Mouse (Mus musculus): Measurements from ENCODE around the gene Gimap3. TPM values are rescaled to one million over a fixed set of nuclear protein-coding genes. Genes with fewer than 3 reads are reported as not detected.
A peak's percentile ranks its signal among the peaks of the same experiment; 100 is the strongest.

Gimap3 gene
- polyA plus RNA-seq, 1 experiment from 2014 or later = not detected

- Histone ChIP-seq H3K9ac (ENCODE audit: low read length) (no peak overlapping the region), H3K27ac (replicated peaks in 1 of 2; ENCODE audit: control insufficient read depth in 1 of 2, insufficient read depth in 1 of 2, low read depth in 2 of 2, low read length in 2 of 2) (no peak overlapping the region), H3K4me2 (ENCODE audit: low read length) (no peak overlapping the region), H3K27me3 (ENCODE audit: control insufficient read depth, insufficient read depth, low read length) (no peaks in the 10 kb centered on the region), H3K4me3 (ENCODE audit: control insufficient read depth in 1 of 2, insufficient read depth in 1 of 2, low read depth in 1 of 2, low read length in 2 of 2) (no peak overlapping the region), H3K36me3 (ENCODE audit: control insufficient read depth, insufficient read depth, low read length) (no peaks in the 10 kb centered on the region), H3K4me1 (ENCODE audit: control insufficient read depth in 2 of 2, insufficient read depth in 2 of 2, low read length in 2 of 2) (no peaks in the 10 kb centered on the region), H3K9me3 (ENCODE audit: control insufficient read depth, low read length) (no peaks in the 10 kb centered on the region)
- ATAC-seq (ENCODE audit: insufficient number of reproducible peaks, insufficient read depth, low FRiP score, low read depth) = no peak
- WGBS = 80% methylated on average over 1 of the region's 1 CpGs
Measured at GRCm38 (mm10) chr6:48733660-48734059, 37.0 kb downstream of the Gimap3 start.

- Histone ChIP-seq H3K4me3 (ENCODE audit: control insufficient read depth in 1 of 2, insufficient read depth in 1 of 2, low read depth in 1 of 2, low read length in 2 of 2) (no peak overlapping the region), H3K27me3 (ENCODE audit: control insufficient read depth, insufficient read depth, low read length) (no peaks in the 10 kb centered on the region), H3K9ac (ENCODE audit: low read length) (no peak overlapping the region), H3K4me2 (ENCODE audit: low read length) (no peak overlapping the region), H3K4me1 (ENCODE audit: control insufficient read depth in 2 of 2, insufficient read depth in 2 of 2, low read length in 2 of 2) (no peaks in the 10 kb centered on the region), H3K27ac (replicated peaks in 1 of 2; ENCODE audit: control insufficient read depth in 1 of 2, insufficient read depth in 1 of 2, low read depth in 2 of 2, low read length in 2 of 2) (no peak overlapping the region), H3K9me3 (ENCODE audit: control insufficient read depth, low read length) (no peaks in the 10 kb centered on the region), H3K36me3 (ENCODE audit: control insufficient read depth, insufficient read depth, low read length) (no peaks in the 10 kb centered on the region)
- WGBS = 38% methylated on average over 8 of the region's 8 CpGs
- ATAC-seq (ENCODE audit: insufficient number of reproducible peaks, insufficient read depth, low FRiP score, low read depth) = no peak
Measured at GRCm38 (mm10) chr6:48732864-48733304, 37.8 kb downstream of the Gimap3 start.

DNA sequence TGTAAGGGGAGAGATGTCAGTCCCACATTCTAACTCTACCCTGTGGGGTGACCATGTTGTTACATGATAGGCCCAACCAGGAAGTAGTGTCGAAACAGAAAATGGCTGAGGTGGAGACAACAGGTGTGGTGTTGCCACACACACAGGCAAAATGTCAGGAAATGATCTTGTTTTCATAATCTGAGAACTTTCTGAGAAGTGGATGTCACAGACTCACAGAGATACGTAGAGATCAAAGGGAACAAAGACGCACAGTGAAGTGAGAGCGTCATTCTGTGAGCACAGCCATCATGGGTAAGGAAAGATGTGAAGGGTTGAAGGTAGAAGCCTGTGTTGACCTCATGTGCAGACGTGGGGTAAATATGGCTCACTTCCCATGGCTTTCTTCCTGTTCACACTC, 42.9 kb downstream of the Gimap3 start:
- Histone ChIP-seq H3K9me3 (ENCODE audit: control insufficient read depth, low read length) (no peaks in the 10 kb centered on the region), H3K4me3 (ENCODE audit: control insufficient read depth in 1 of 2, insufficient read depth in 1 of 2, low read depth in 1 of 2, low read length in 2 of 2) (no peak overlapping the region), H3K36me3 (ENCODE audit: control insufficient read depth, insufficient read depth, low read length) (no peaks in the 10 kb centered on the region), H3K4me2 (ENCODE audit: low read length) (no peak overlapping the region), H3K4me1 (ENCODE audit: control insufficient read depth in 2 of 2, insufficient read depth in 2 of 2, low read length in 2 of 2) (peaks cover 0 to 9% of the 10 kb centered on the region in 2 experiments; a peak in 2 of 4 replicates), H3K9ac (ENCODE audit: low read length) (no peak overlapping the region), H3K27ac (replicated peaks in 1 of 2; ENCODE audit: control insufficient read depth in 1 of 2, insufficient read depth in 1 of 2, low read depth in 2 of 2, low read length in 2 of 2) (no peak overlapping the region), H3K27me3 (ENCODE audit: control insufficient read depth, insufficient read depth, low read length) (no peaks in the 10 kb centered on the region)
- WGBS = 85% methylated on average over 5 of the region's 5 CpGs
- ATAC-seq (ENCODE audit: insufficient number of reproducible peaks, insufficient read depth, low FRiP score, low read depth) = no peak

DNA sequence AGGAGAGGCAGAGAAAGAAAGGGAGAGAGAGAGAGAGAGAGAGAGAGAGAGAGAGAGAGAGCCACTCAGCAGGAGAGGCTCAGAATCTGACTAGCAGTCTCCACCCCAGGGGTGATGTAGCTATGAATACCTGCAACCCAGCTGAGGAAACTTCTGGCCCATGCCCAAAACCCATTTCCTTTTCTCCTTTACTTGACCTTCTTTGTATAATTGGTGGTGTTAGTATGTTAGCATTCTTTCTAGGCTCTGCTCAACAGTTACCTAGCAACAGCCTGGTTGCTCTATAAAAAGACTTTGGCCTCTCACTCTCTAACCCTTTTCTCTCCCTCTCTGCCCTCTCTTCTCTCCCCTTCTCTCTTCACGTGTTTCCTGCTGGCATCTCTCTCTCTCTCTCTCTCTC, 45.2 kb downstream of the Gimap3 start:
- H3K27ac ChIP-seq (replicated peaks in 1 of 2; ENCODE audit: control insufficient read depth in 1 of 2, insufficient read depth in 1 of 2, low read depth in 2 of 2, low read length in 2 of 2) = peak overlapping the region; percentile 22 to 61; a peak in 2 of 4 replicates

DNA sequence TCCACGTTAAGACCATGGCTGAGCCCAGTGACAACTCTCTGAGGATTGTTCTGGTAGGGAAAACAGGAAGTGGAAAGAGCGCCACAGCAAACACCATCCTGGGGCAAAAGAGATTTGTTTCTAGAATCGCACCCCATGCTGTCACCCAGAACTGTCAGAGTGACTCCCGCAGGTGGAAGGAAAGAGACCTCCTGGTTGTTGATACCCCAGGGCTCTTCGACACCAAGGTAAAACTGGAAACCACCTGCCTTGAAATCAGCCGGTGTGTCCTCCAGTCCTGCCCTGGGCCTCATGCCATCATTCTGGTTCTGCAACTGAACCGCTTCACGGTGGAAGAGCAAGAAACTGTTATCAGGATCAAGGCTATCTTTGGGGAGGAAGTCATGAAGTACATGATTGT, 47.2 kb downstream of the Gimap3 start:
- H3K27ac ChIP-seq (replicated peaks in 1 of 2; ENCODE audit: control insufficient read depth in 1 of 2, insufficient read depth in 1 of 2, low read depth in 2 of 2, low read length in 2 of 2) = no peak overlapping the region
- WGBS = 67% methylated on average over 8 of the region's 8 CpGs
- H3K9ac ChIP-seq (ENCODE audit: low read length) = no peak overlapping the region
- H3K9me3 ChIP-seq (ENCODE audit: control insufficient read depth, low read length) = no peaks in the 10 kb centered on the region
- H3K36me3 ChIP-seq (ENCODE audit: control insufficient read depth, insufficient read depth, low read length) = no peaks in the 10 kb centered on the region
- ATAC-seq (ENCODE audit: insufficient number of reproducible peaks, insufficient read depth, low FRiP score, low read depth) = no peak
- H3K27me3 ChIP-seq (ENCODE audit: control insufficient read depth, insufficient read depth, low read length) = no peaks in the 10 kb centered on the region
- peaks cover 0 to 9% of the 10 kb centered on the region in 2 experiments; a peak in 2 of 4 replicates for H3K4me1 ChIP-seq (ENCODE audit: control insufficient read depth in 2 of 2, insufficient read depth in 2 of 2, low read length in 2 of 2)
- no peak overlapping the region for H3K4me3 ChIP-seq (ENCODE audit: control insufficient read depth in 1 of 2, insufficient read depth in 1 of 2, low read depth in 1 of 2, low read length in 2 of 2)
- H3K4me2 ChIP-seq (ENCODE audit: low read length) = no peak overlapping the region

More for the DNA sequence above, 45.2 kb downstream of the Gimap3 start:
- Histone ChIP-seq H3K27me3 (ENCODE audit: control insufficient read depth, insufficient read depth, low read length) (no peaks in the 10 kb centered on the region), H3K4me3 (ENCODE audit: control insufficient read depth in 1 of 2, insufficient read depth in 1 of 2, low read depth in 1 of 2, low read length in 2 of 2) (no peak overlapping the region), H3K9ac (ENCODE audit: low read length) (no peak overlapping the region), H3K36me3 (ENCODE audit: control insufficient read depth, insufficient read depth, low read length) (no peaks in the 10 kb centered on the region), H3K4me1 (ENCODE audit: control insufficient read depth in 2 of 2, insufficient read depth in 2 of 2, low read length in 2 of 2) (peaks cover 0 to 9% of the 10 kb centered on the region in 2 experiments; a peak in 2 of 4 replicates), H3K9me3 (ENCODE audit: control insufficient read depth, low read length) (no peaks in the 10 kb centered on the region), H3K4me2 (ENCODE audit: low read length) (peak overlapping the region; percentile 12; the same call in 1 of the 2 replicates)
- WGBS = 0% methylated on average over 1 of the region's 1 CpGs
- no peak for ATAC-seq (ENCODE audit: insufficient number of reproducible peaks, insufficient read depth, low FRiP score, low read depth)

DNA sequence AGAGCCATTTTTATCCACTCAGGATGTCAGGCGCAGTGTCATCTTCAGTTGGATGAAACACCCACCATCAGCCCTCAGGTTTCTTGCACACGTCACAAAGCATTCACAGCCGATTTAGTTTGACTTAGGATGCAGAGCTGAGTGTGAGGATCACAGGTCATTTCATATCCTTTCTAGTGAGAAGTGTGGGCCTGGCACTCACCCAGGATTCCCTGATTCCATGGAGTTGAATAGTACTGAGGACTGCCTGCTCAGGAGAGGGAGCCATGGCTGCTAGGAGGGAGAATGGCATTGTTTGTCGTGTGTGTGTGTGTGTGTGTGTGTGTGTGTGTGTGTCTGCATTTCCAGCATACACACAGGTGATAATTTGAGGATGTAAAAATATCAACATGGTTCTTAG, 50.3 kb downstream of the Gimap3 start:
- Histone ChIP-seq H3K27ac (replicated peaks in 1 of 2; ENCODE audit: control insufficient read depth in 1 of 2, insufficient read depth in 1 of 2, low read depth in 2 of 2, low read length in 2 of 2) (no peak overlapping the region), H3K27me3 (ENCODE audit: control insufficient read depth, insufficient read depth, low read length) (no peaks in the 10 kb centered on the region), H3K36me3 (ENCODE audit: control insufficient read depth, insufficient read depth, low read length) (no peaks in the 10 kb centered on the region), H3K4me1 (ENCODE audit: control insufficient read depth in 2 of 2, insufficient read depth in 2 of 2, low read length in 2 of 2) (peaks cover 0 to 3% of the 10 kb centered on the region in 2 experiments; a peak in 1 of 4 replicates), H3K9me3 (ENCODE audit: control insufficient read depth, low read length) (no peaks in the 10 kb centered on the region), H3K4me2 (ENCODE audit: low read length) (no peak overlapping the region), H3K4me3 (ENCODE audit: control insufficient read depth in 1 of 2, insufficient read depth in 1 of 2, low read depth in 1 of 2, low read length in 2 of 2) (no peak overlapping the region), H3K9ac (ENCODE audit: low read length) (no peak overlapping the region)
- WGBS = 69% methylated on average over 4 of the region's 4 CpGs
- ATAC-seq (ENCODE audit: insufficient number of reproducible peaks, insufficient read depth, low FRiP score, low read depth) = no peak

DNA sequence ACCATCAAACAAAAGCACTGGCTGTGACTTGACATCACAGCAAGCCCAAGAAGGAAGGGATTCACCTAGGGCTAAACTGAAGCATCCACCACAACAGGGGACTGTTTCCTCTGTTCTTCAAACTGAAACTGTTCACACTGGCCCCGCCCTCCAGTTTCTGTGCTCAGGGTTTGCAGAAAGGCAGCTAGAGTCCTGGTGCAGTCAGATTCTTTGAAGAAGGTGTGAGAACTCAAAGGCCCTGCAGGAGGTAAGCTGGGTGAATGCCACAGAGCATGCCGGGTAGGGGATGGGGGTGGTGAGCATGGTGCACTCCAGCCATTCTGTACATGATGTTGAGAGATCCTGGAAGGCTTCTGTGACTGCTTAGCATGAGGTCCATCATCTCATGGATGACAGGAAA, 52.2 kb downstream of the Gimap3 start, which contains the start of the genes Gm28053 and Gimap7:
Gene Gm28053 (plus strand): TSS at position 153 of the 400 bp plus-strand sequence.
Gene Gimap7 (plus strand): TSS at position 167 of the 400 bp plus-strand sequence.
- H3K4me1 ChIP-seq (ENCODE audit: control insufficient read depth in 2 of 2, insufficient read depth in 2 of 2, low read length in 2 of 2) = no peaks in the 10 kb centered on the region
- no peaks in the 10 kb centered on the region for H3K9me3 ChIP-seq (ENCODE audit: control insufficient read depth, low read length)
- 54% methylated on average over 2 of the region's 2 CpGs for WGBS
- no peaks in the 10 kb centered on the region for H3K27me3 ChIP-seq (ENCODE audit: control insufficient read depth, insufficient read depth, low read length)
- no peak within 1 kb of the TSS for H3K9ac ChIP-seq (ENCODE audit: low read length)
- H3K36me3 ChIP-seq (ENCODE audit: control insufficient read depth, insufficient read depth, low read length) = no peaks in the 10 kb centered on the region
- no peak within 1 kb of the TSS for H3K4me2 ChIP-seq (ENCODE audit: low read length)
- H3K27ac ChIP-seq (replicated peaks in 1 of 2; ENCODE audit: control insufficient read depth in 1 of 2, insufficient read depth in 1 of 2, low read depth in 2 of 2, low read length in 2 of 2) = no peak within 1 kb of the TSS
- ATAC-seq (ENCODE audit: insufficient number of reproducible peaks, insufficient read depth, low FRiP score, low read depth) = no peak
- no peak within 1 kb of the TSS for H3K4me3 ChIP-seq (ENCODE audit: control insufficient read depth in 1 of 2, insufficient read depth in 1 of 2, low read depth in 1 of 2, low read length in 2 of 2)
